Mouse (Mus musculus) erythroblast, embryonic 14.5 days (primary cell): Measurements from ENCODE around the gene Map4. TPM values are rescaled to one million over a fixed set of nuclear protein-coding genes. Genes with fewer than 3 reads are reported as not detected.

Source experiments
- H3K27me3 ChIP-seq: 2 replicates; pipeline ENCODE4 v1.6.1; 2012; ENCODE audit warnings: inconsistent platforms; ENCODE audit not compliant: control insufficient read depth
- H3K36me3 ChIP-seq: 2 replicates; pipeline ENCODE4 v1.6.1; 2012; ENCODE audit warnings: mild to moderate bottlenecking, inconsistent platforms; ENCODE audit not compliant: control insufficient read depth
- H3K4me1 ChIP-seq: 2 replicates; pipeline ENCODE4 v1.6.1; 2012; ENCODE audit warnings: inconsistent platforms; ENCODE audit not compliant: control insufficient read depth
- H3K4me3 ChIP-seq: replicated peaks from 2 replicates; pipeline ENCODE3; 2012; ENCODE audit warnings: moderate library complexity, mild to moderate bottlenecking, inconsistent platforms
- H3K9me3 ChIP-seq: 2 replicates; pipeline ENCODE4 v1.6.1; 2012; ENCODE audit warnings: low read length, inconsistent platforms, mixed read lengths; ENCODE audit not compliant: control insufficient read depth
- GATA1 ChIP-seq: IDR thresholded peaks from 2 replicates; pipeline ENCODE4 v1.6.1; 2012; ENCODE audit warnings: low read length, inconsistent platforms, mixed read lengths
- TAL1 ChIP-seq: IDR thresholded peaks from 3 replicates; pipeline ENCODE4 v1.6.1; 2012; ENCODE audit warnings: low read length, inconsistent platforms, mixed read lengths
- polyA plus RNA-seq: library from polyadenylated mRNA; stranded (reverse); fragments of >175 nt; gene quantifications from 2 replicates; pipeline ENCODE4 v1.2.3, GENCODE M21; 2012

The Map4 gene
- polyA plus RNA-seq, 1 experiment = 0.61 TPM

DNA sequence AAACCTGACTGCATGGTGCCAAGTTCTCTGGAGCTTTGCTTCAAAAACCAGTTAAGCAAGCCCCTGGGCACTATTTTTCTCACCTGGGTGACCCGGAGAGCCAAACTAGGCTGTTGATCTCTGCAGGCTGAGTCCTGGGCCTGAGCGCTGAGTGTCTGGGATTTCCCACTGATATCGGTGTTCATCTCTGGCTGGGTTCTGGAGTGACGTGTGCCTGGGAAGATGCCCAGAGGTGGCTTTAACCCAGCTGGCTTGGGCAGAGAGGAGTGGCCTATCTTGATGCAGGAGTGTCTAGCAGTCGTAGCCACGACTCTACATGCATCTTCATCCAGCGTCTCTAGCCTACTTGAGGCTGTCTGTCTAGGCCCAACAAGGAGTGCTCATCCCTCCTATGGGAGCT is 19.5 kb upstream of the Map4 start:
- H3K36me3 ChIP-seq = no peaks in the 10 kb centered on the region
- no peak for TF ChIP-seq GATA1
- H3K27me3 ChIP-seq = no peaks in the 10 kb centered on the region
- peaks cover 3% of the 10 kb centered on the region; the same call in 1 of the 2 replicates for H3K4me1 ChIP-seq
- H3K9me3 ChIP-seq = no peaks in the 10 kb centered on the region
- no peak overlapping the region for H3K4me3 ChIP-seq

DNA sequence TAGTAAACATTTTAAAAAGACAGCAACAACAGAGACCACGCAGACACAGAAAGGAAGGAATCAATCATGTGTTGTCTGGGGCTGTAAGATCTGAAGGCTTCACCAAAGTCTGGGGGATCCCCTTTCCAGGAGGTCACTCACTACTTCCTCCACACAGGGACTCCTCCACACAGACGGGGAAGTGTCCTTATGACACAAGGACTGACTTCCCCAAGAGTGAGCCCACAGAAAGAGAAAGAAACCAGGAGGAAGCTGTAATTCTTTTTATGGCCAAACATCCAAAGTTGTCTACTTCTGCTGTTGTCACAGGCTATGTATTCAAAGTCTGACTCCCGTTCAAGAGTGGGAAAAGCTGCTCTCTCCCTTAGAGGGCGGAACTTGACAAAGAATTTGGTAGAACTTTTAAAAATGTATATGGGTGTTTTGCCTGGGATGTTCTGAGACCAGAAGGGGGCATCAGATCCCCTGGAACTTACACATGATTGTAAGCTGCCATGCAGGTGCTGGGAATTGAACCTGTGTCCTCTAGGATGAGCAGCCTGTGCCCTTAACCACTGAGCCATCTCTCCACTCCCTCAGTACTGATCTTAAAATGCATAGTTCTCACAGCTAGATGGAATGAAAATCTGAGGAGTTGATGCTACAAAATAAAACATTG is 16.9 kb upstream of the Map4 start:
- TF ChIP-seq TAL1 = no peak
- TF ChIP-seq GATA1 = no peak
- H3K4me1 ChIP-seq = no peaks in the 10 kb centered on the region
- no peaks in the 10 kb centered on the region for H3K36me3 ChIP-seq
- no peaks in the 10 kb centered on the region for H3K27me3 ChIP-seq
- no peak overlapping the region for H3K4me3 ChIP-seq
- no peaks in the 10 kb centered on the region for H3K9me3 ChIP-seq

DNA sequence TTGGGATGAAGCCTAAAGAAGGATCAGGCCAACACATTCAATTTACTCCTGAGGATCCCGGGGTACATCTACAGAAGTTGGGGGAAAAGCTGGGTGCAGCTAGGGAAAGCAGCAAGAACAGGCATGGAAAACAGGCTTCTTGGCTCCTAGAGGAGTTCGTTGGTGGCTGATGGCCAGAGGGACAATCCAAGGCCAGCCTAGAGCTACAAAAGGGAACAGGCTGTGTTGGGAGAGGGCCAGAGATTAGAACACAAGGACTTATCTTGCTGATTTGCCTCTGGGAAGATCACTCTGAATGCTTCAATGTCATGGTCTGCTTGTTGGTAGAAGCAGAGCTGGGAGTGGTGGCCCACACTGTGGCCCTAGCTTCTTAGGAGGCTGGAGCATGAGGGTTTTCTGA is 13.3 kb upstream of the Map4 start:
- no peaks in the 10 kb centered on the region for H3K4me1 ChIP-seq
- no peaks in the 10 kb centered on the region for H3K9me3 ChIP-seq
- no peaks in the 10 kb centered on the region for H3K36me3 ChIP-seq
- H3K4me3 ChIP-seq = no peak overlapping the region
- TF ChIP-seq TAL1 (no peak), GATA1 (no peak)
- no peaks in the 10 kb centered on the region for H3K27me3 ChIP-seq

DNA sequence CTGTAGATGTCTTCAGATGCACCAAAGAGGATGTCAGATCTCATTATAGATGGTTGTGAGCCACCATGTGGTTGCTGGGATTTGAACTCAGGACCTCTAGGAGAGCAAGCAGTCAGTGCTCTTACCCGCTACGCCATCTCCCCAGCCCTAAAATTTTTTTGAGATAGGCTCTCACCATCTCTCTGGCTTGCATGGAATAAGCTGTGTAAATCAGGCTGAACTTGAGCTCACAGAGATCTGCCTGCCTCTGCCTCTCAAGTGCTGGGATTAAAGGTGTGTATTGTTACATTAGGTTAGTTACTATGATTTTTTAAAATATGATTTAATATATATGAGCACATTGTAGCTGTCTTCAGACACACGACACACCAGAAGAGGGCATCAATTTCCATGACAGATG is 2.1 kb upstream of the Map4 start:
- H3K27me3 ChIP-seq = peaks cover 21% of the 10 kb centered on the region
- TF ChIP-seq TAL1 (no peak), GATA1 (no peak)
- no peaks in the 10 kb centered on the region; the same call in 1 of the 2 replicates for H3K9me3 ChIP-seq
- no peaks in the 10 kb centered on the region for H3K36me3 ChIP-seq
- peaks cover 25% of the 10 kb centered on the region for H3K4me1 ChIP-seq
- H3K4me3 ChIP-seq = no peak overlapping the region

DNA sequence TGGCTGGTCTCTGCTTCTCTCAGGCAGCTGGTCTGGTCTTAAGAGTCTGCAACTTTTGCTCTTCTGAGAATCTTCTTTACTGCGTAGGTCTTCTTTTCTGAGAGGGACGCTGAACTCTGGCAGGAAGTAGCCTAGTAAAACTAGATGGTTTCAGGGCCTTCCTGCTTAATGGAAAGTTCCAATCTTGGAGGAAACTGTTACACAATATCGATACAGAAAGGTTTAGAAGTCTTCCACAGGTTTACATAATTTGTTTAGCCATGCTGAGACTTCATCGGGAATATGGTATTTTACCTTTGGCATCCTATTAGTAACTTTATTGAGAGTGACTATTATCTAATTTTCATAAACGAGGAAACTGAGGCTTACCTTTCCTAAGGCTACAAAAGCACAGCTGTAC is 1.2 kb upstream of the Map4 start:
- no peak overlapping the region for H3K4me3 ChIP-seq
- H3K9me3 ChIP-seq = no peaks in the 10 kb centered on the region; the same call in 1 of the 2 replicates
- TF ChIP-seq TAL1 (no peak), GATA1 (no peak)
- no peaks in the 10 kb centered on the region for H3K36me3 ChIP-seq
- peaks cover 21% of the 10 kb centered on the region for H3K27me3 ChIP-seq
- H3K4me1 ChIP-seq = peaks cover 25% of the 10 kb centered on the region

DNA sequence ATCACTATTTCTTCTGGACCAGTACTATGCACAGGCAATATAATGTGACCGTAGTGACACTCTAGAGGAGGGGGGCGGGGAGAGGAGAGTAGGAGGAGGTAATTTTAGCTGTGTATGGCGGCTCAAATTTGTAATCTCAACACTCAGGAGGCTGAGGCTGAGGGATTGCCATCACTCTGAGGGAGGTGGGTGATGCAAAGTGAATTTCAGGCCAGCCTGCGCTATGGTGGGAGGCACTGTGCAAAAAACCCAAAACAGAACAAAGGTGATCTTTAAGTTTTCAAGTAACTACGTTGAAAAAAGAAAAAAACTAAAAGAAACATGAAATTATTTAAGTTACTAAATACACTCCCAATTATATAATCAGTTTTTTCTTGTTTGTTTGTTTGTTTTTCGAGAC is 508 bp upstream of the Map4 start:
- Histone ChIP-seq H3K27me3 (peaks cover 21% of the 10 kb centered on the region), H3K4me3 (peak overlapping the region; percentile 84), H3K4me1 (peaks cover 25% of the 10 kb centered on the region), H3K9me3 (no peaks in the 10 kb centered on the region; the same call in 1 of the 2 replicates), H3K36me3 (no peaks in the 10 kb centered on the region)
- TF ChIP-seq TAL1 (no peak), GATA1 (no peak)

DNA sequence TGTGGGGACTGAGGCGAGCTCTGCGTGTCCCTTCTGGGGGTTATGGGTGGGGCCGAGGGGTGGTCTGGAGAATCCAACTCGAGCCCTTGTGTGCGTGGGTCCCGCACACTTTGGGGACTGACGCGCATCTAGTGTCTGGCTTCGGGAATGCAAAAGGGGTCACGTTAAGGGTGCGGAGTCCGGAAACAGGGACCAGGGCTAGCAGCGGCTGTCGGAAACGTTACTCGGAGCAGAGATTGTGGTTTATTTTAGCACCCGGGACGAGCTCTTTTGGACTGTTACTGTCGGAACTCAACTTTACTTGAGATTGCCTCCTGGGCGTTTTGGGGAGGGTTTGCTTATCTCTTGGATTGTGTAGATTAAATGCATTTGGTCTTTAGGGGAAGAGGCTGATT is 1.1 kb downstream of the Map4 start:
- TF ChIP-seq GATA1 = no peak
- no peak for TF ChIP-seq TAL1
- H3K27me3 ChIP-seq = peaks cover 21% of the 10 kb centered on the region
- peaks cover 25% of the 10 kb centered on the region for H3K4me1 ChIP-seq
- no peaks in the 10 kb centered on the region for H3K36me3 ChIP-seq
- peak overlapping the region; percentile 84 for H3K4me3 ChIP-seq
- no peaks in the 10 kb centered on the region; the same call in 1 of the 2 replicates for H3K9me3 ChIP-seq

DNA sequence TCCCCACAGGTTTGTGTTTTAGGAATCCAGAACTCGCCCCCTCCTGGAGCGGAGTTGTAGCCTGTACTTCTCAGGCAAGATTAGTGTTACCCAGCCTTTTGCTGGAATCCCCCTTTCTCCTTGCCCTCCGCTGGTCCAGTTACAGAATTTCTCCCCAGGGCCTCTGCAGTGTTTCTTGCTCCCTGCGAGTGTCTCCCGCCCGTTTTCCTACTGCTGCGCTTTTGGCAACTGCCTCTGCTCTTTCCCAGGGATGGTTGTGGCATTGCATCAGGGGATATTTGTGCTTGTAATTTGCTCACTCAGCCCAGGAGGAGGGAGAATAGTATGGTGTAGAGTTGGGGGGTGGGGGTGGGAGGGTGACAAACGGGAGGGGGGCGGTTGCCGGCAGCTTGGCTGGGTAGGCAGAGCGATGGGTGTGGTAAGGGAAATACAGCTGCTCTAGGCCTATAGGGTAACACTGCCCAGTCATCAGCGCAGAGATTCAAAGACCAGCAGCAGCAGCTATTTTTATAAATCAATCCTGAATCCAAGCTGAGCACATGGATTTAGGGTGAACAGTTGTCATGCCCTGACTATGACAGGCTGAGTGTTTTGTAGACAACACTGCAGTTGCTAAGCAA is 1.6 kb downstream of the Map4 start:
- TF ChIP-seq GATA1 = no peak
- no peak for TF ChIP-seq TAL1
- H3K27me3 ChIP-seq = peaks cover 21% of the 10 kb centered on the region
- peaks cover 25% of the 10 kb centered on the region for H3K4me1 ChIP-seq
- H3K4me3 ChIP-seq = peak overlapping the region; percentile 84
- H3K36me3 ChIP-seq = no peaks in the 10 kb centered on the region
- no peaks in the 10 kb centered on the region; the same call in 1 of the 2 replicates for H3K9me3 ChIP-seq

DNA sequence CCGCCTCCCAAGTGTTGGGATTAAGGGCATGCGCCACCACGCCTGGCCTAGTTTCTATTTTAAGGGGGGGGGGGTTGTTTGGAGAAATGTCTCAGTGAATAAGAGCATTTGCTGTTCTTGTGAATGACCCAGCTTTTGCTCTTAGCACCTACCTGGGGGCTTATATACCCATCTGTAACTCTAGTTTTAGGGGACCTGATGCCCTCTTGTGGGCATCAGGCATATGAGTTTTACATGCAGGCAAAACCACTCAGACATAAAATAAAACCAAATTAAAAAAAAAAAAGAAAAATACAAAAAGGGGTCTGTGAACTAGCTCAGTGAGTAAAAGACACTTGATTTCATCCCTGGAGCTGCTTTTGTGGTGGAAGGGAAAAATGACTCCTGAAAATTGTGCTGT is 8.1 kb downstream of the Map4 start:
- Histone ChIP-seq H3K9me3 (no peaks in the 10 kb centered on the region), H3K4me1 (no peaks in the 10 kb centered on the region), H3K4me3 (no peak overlapping the region), H3K27me3 (no peaks in the 10 kb centered on the region), H3K36me3 (no peaks in the 10 kb centered on the region)
- TF ChIP-seq TAL1 = no peak
- TF ChIP-seq GATA1 = no peak

DNA sequence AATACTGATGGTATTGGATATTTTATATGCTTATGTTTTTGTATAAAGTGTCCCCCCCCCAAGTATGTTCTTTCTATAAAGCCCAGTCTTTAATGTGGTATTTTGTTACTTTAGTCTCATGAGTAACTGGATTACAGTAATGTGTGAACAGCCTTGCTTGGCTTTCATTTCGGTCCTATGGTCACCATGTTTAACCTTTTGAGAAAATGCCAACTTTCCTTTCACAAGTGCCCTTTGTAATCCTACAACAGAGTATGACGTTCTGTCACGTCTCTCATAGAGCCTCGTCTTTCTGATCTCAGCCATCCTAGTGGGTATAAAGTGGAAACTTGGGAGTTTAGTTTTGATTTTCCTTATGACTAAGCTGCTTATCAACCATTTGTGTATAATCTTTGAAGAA is 11.5 kb downstream of the Map4 start:
- Histone ChIP-seq H3K4me1 (no peaks in the 10 kb centered on the region), H3K36me3 (no peaks in the 10 kb centered on the region), H3K4me3 (no peak overlapping the region), H3K9me3 (no peaks in the 10 kb centered on the region), H3K27me3 (no peaks in the 10 kb centered on the region)
- TF ChIP-seq GATA1 = no peak
- no peak for TF ChIP-seq TAL1
